Mouse (Mus musculus) c-Kit-positive CD71-positive TER-119-negative erythroid progenitor cells, embryonic 14.5 days (primary cell): ENCODE measurements around the gene Flot1.
"Not testable (repeated sequence)": the region's sequence is repeated elsewhere in the genome, so short reads cannot be mapped to it uniquely, and the experiment has no call there.

Experiments
- DNase-seq: peaks from one replicate; pipeline ENCODE4 v3.0.0-alpha.2; 2013; ENCODE audit warnings: low read depth

Gene Flot1

GRCm38 (mm10) chr17:35836991-35837422 is 14.0 kb downstream of the Flot1 start:
- DNase-seq, result peak; percentile 83

- DNase-seq, result no peak
These were observed 14.5 kb downstream of the Flot1 start for GRCm38 (mm10) chr17:35837487-35837886.

GRCm38 (mm10) chr17:35838122-35838544 is 15.1 kb downstream of the Flot1 start, which contains the start of gene Tubb5:
TSS of gene Tubb5 (minus strand) at chr17:35838306.
- DNase-seq, result peak; percentile 95

- no peak for DNase-seq
These were observed 15.5 kb downstream of the Flot1 start for GRCm38 (mm10) chr17:35838570-35838969.

GRCm38 (mm10) chr17:35839002-35839401 is 16.0 kb downstream of the Flot1 start:
- DNase-seq, result not testable (repeated sequence)

GRCm38 (mm10) chr17:35840561-35840960 is 17.5 kb downstream of the Flot1 start:
- no peak for DNase-seq

- peak; percentile 99 for DNase-seq
These were observed 18.3 kb downstream of the Flot1 start, which contains the start of gene Mdc1 for GRCm38 (mm10) chr17:35841076-35841950. TSS of gene Mdc1 (plus strand) at chr17:35841515.

- DNase-seq, result no peak
These were observed 19.0 kb downstream of the Flot1 start for GRCm38 (mm10) chr17:35842006-35842405.

- DNase-seq, result no peak
These were observed 20.5 kb downstream of the Flot1 start for GRCm38 (mm10) chr17:35843514-35843913.

GRCm38 (mm10) chr17:35848112-35848511 is 25.1 kb downstream of the Flot1 start:
- no peak for DNase-seq

GRCm38 (mm10) chr17:35850974-35851373 is 27.9 kb downstream of the Flot1 start:
- DNase-seq, result no peak

GRCm38 (mm10) chr17:35859371-35859770 is 36.3 kb downstream of the Flot1 start:
- no peak for DNase-seq

GRCm38 (mm10) chr17:35859835-35860234 is 36.8 kb downstream of the Flot1 start:
- DNase-seq, result no peak

GRCm38 (mm10) chr17:35860831-35861197 is 37.8 kb downstream of the Flot1 start:
- no peak for DNase-seq

- DNase-seq, result peak; percentile 84
These were observed 38.3 kb downstream of the Flot1 start, which contains the start of gene Nrm for GRCm38 (mm10) chr17:35861198-35861857. TSS of gene Nrm (plus strand) at chr17:35861318.

- no peak for DNase-seq
These were observed 41.9 kb downstream of the Flot1 start for GRCm38 (mm10) chr17:35864832-35865353.

- no peak for DNase-seq
These were observed 42.7 kb downstream of the Flot1 start, which contains the start of gene Ppp1r18 for GRCm38 (mm10) chr17:35865481-35866280. TSS of gene Ppp1r18 (plus strand) at chr17:35865593.

- DNase-seq, result no peak
These were observed 43.3 kb downstream of the Flot1 start for GRCm38 (mm10) chr17:35866281-35866831.

- DNase-seq, result peak; percentile 35
These were observed 44.2 kb downstream of the Flot1 start for GRCm38 (mm10) chr17:35866911-35867890.

GRCm38 (mm10) chr17:35868165-35868820 is 45.3 kb downstream of the Flot1 start:
- no peak for DNase-seq
